Mouse (Mus musculus): Measurements from ENCODE around the gene Ovgp1.

- TF ChIP-seq POLR2A (IDR thresholded peaks at IDR 0.05; ENCODE audit: low read depth, low read length) (no peak), CTCF (IDR thresholded peaks at IDR 0.05; ENCODE audit: extremely low read depth, insufficient read length, insufficient replicate concordance, low read depth, low read length) (no peak)
Observed at GRCm38 (mm10) chr3:105935033-105935432, 38.5 kb upstream of the Ovgp1 start.
